Mouse (Mus musculus) MEL (cell line): Measurements from ENCODE around the gene Gm11273. TPM values are rescaled to one million over a fixed set of nuclear protein-coding genes. Genes with fewer than 3 reads are reported as not detected.
A peak's percentile ranks its signal among the peaks of the same experiment; 100 is the strongest.

Experiments used
- DNase-seq: peaks from one replicate; pipeline ENCODE4 v3.0.0; 2011; ENCODE audit warnings: low read depth, low spot score
- H3K27ac ChIP-seq: 2 replicates; pipeline ENCODE4 v1.5.1; 2012; ENCODE audit warnings: low read depth, mild to moderate bottlenecking, control low read depth, low read length, moderate library complexity; ENCODE audit not compliant: control insufficient read depth
- H3K27me3 ChIP-seq, 2 experiments: fragments of 150-350 bp in 1 of 2; sonication (generic) in 1 of 2; 2 replicates each; pipeline ENCODE4 v1.6.1; 2012; ENCODE audit warnings: low read length in 2 of 2, mild to moderate bottlenecking in 2 of 2, improper control_type of control experiment in 1 of 2, moderate library complexity in 1 of 2; ENCODE audit not compliant: insufficient read depth in 2 of 2, control insufficient read depth in 1 of 2
- H3K36me3 ChIP-seq, 2 experiments: 2 replicates each; pipeline ENCODE4 v1.6.1; 2012 to 2014; ENCODE audit warnings: low read length in 2 of 2, improper control_type of control experiment in 1 of 2, inconsistent platforms in 1 of 2, mild to moderate bottlenecking in 1 of 2; ENCODE audit not compliant: insufficient read depth in 2 of 2, control insufficient read depth in 1 of 2
- H3K4me1 ChIP-seq, 2 experiments: fragments of 150-350 bp in 1 of 2; sonication (generic) in 1 of 2; 2 replicates each; pipeline ENCODE4 v1.6.1; 2012; ENCODE audit warnings: low read length in 2 of 2, improper control_type of control experiment in 1 of 2, mild to moderate bottlenecking in 1 of 2; ENCODE audit not compliant: insufficient read depth in 2 of 2, control insufficient read depth in 1 of 2
- H3K4me3 ChIP-seq, 2 experiments: fragments of 150-350 bp in 1 of 2; sonication (generic) in 1 of 2; 2 replicates each; pipeline ENCODE4 v1.5.1; 2012; ENCODE audit warnings: low read depth in 2 of 2, low read length in 2 of 2, mild to moderate bottlenecking in 2 of 2, moderate library complexity in 2 of 2, control low read depth in 1 of 2, improper control_type of control experiment in 1 of 2; ENCODE audit not compliant: control insufficient read depth in 1 of 2, insufficient read depth in 1 of 2
- H3K79me2 ChIP-seq: 2 replicates; pipeline ENCODE4 v1.6.1; 2012; ENCODE audit warnings: mild to moderate bottlenecking, low read length, moderate library complexity; ENCODE audit not compliant: control insufficient read depth, poor library complexity, insufficient read depth
- H3K9ac ChIP-seq: 2 replicates; pipeline ENCODE4 v1.6.1; 2012; ENCODE audit warnings: low read depth, mild to moderate bottlenecking, control low read depth, low read length, moderate library complexity; ENCODE audit not compliant: control insufficient read depth, poor library complexity, severe bottlenecking
- H3K9me3 ChIP-seq: fragments of 150-350 bp; sonication (generic); replicated peaks from 2 replicates; pipeline ENCODE4 v1.6.1; 2012; ENCODE audit warnings: mild to moderate bottlenecking, low read length, improper control_type of control experiment, moderate library complexity; ENCODE audit not compliant: insufficient read depth
- BHLHE40 ChIP-seq: IDR thresholded peaks from 2 replicates; pipeline ENCODE4 v1.6.1; 2012; ENCODE audit warnings: low read depth, mild to moderate bottlenecking, inconsistent platforms, low read length, improper control_type of control experiment, borderline replicate concordance
- GATA1 ChIP-seq: IDR thresholded peaks from 2 replicates; pipeline ENCODE4 v1.6.1; 2011; ENCODE audit warnings: low read depth, low read length, improper control_type of control experiment
- HCFC1 ChIP-seq: IDR thresholded peaks from 2 replicates; pipeline ENCODE4 v1.6.1; 2012; ENCODE audit warnings: low read depth, mild to moderate bottlenecking, inconsistent platforms, low read length, improper control_type of control experiment, moderate library complexity
- JUND ChIP-seq: IDR thresholded peaks from 2 replicates; pipeline ENCODE4 v1.6.1; 2011; ENCODE audit warnings: low read depth, mild to moderate bottlenecking, improper control_type of control experiment, low read length
- KAT2A ChIP-seq: conservative IDR thresholded peaks from 2 replicates; pipeline ENCODE4 v1.6.1; 2012; ENCODE audit warnings: low read depth, low read length, improper control_type of control experiment, inconsistent platforms
- MAFK ChIP-seq: IDR thresholded peaks from 2 replicates; pipeline ENCODE4 v1.6.1; 2011; ENCODE audit warnings: low read depth, mild to moderate bottlenecking, low read length, improper control_type of control experiment, borderline replicate concordance
- MAX ChIP-seq: IDR thresholded peaks from 2 replicates; pipeline ENCODE4 v1.6.1; 2011; ENCODE audit warnings: low read length, improper control_type of control experiment
- MAZ ChIP-seq: IDR thresholded peaks from 2 replicates; pipeline ENCODE4 v1.6.1; 2012; ENCODE audit warnings: low read depth, mild to moderate bottlenecking, inconsistent platforms, low read length, improper control_type of control experiment
- MEF2A ChIP-seq: IDR thresholded peaks from 2 replicates; pipeline ENCODE4 v1.6.1; 2014; ENCODE audit warnings: low read depth, mild to moderate bottlenecking, inconsistent platforms, low read length, improper control_type of control experiment; ENCODE audit not compliant: poor library complexity, insufficient replicate concordance, severe bottlenecking; ENCODE audit errors: extremely low read depth
- MXI1 ChIP-seq: IDR thresholded peaks from 2 replicates; pipeline ENCODE4 v1.6.1; 2011; ENCODE audit warnings: mild to moderate bottlenecking, low read depth, low read length, improper control_type of control experiment
- MYB ChIP-seq: IDR thresholded peaks from 2 replicates; pipeline ENCODE4 v1.6.1; 2011; ENCODE audit warnings: mild to moderate bottlenecking, low read depth, low read length, improper control_type of control experiment
- MYC ChIP-seq: IDR thresholded peaks from 2 replicates; pipeline ENCODE4 v1.6.1; 2011; ENCODE audit warnings: low read depth, mild to moderate bottlenecking, low read length, improper control_type of control experiment, moderate library complexity
- NELFE ChIP-seq: IDR thresholded peaks from 2 replicates; pipeline ENCODE4 v1.6.1; 2011; ENCODE audit warnings: low read depth, low read length, improper control_type of control experiment
- NRF1 ChIP-seq: IDR thresholded peaks from 2 replicates; pipeline ENCODE4 v1.6.1; 2014; ENCODE audit warnings: low read depth, mild to moderate bottlenecking, inconsistent platforms, low read length, improper control_type of control experiment, moderate library complexity; ENCODE audit not compliant: poor library complexity, insufficient read depth, severe bottlenecking
- POLR2A ChIP-seq, 2 experiments: IDR thresholded peaks; 2 replicates each; pipeline ENCODE4 v1.6.1; 2011 to 2012; ENCODE audit warnings: low read length in 2 of 2, mild to moderate bottlenecking in 2 of 2, control low read depth in 1 of 2, improper control_type of control experiment in 1 of 2, low read depth in 1 of 2, moderate library complexity in 1 of 2; ENCODE audit not compliant: control insufficient read depth in 1 of 2, insufficient read depth in 1 of 2, poor library complexity in 1 of 2
- POLR2AphosphoS2 ChIP-seq: IDR thresholded peaks from 2 replicates; pipeline ENCODE4 v1.6.1; 2011; ENCODE audit warnings: low read length, improper control_type of control experiment
- POLR2AphosphoS5 ChIP-seq: IDR thresholded peaks from 2 replicates; pipeline ENCODE4 v1.6.1; 2012; ENCODE audit warnings: low read depth, borderline replicate concordance, mild to moderate bottlenecking, inconsistent platforms, low read length, moderate library complexity, mixed read lengths
- SIN3A ChIP-seq: IDR thresholded peaks from 2 replicates; pipeline ENCODE4 v1.6.1; 2012; ENCODE audit warnings: low read length, improper control_type of control experiment, inconsistent platforms
- USF1 ChIP-seq: IDR thresholded peaks from 2 replicates; pipeline ENCODE4 v1.6.1; 2014; ENCODE audit warnings: low read depth, mild to moderate bottlenecking, inconsistent platforms, low read length, improper control_type of control experiment, moderate library complexity
- ZC3H11A ChIP-seq: IDR thresholded peaks from 2 replicates; pipeline ENCODE4 v1.6.1; 2012; ENCODE audit warnings: low read depth, mild to moderate bottlenecking, inconsistent platforms, low read length, improper control_type of control experiment
- ZNF384 ChIP-seq: IDR thresholded peaks from 2 replicates; pipeline ENCODE4 v1.6.1; 2012; ENCODE audit warnings: low read depth, mild to moderate bottlenecking, inconsistent platforms, low read length, improper control_type of control experiment
- polyA plus RNA-seq, 2 experiments: library from polyadenylated mRNA; stranded (reverse) in 1 of 2; unstranded in 1 of 2; fragments of >175 nt in 1 of 2; fragments of >200 nt in 1 of 2; gene quantifications; 2 replicates each; pipeline versions ENCODE4 v1.2.1 to v1.2.4; 2012; ENCODE audit warnings: low replicate concordance in 2 of 2, low read depth in 1 of 2; ENCODE audit not compliant: insufficient read length in 2 of 2, insufficient read depth in 1 of 2, missing spikeins in 1 of 2
- total RNA-seq: library from RNA; depleted of rRNA; stranded (reverse); fragments of 300-350 nt; gene quantifications from 2 replicates; pipeline ENCODE4 v1.2.3, GENCODE M21; 2012

Gm11273 gene
- total and polyA plus RNA-seq, 3 experiments: 32.5 to 306 TPM; not detected in 1

GRCm38 (mm10) chr13:21468061-21469019, 32.9 kb downstream of the Gm11273 start, which contains the start of gene Nkapl:
Gene Nkapl (minus strand): TSS chr13:21468509.
- TF ChIP-seq GATA1: no peak
- no peak for TF ChIP-seq POLR2AphosphoS2
- no peak for TF ChIP-seq SIN3A
- peak; percentile 64 to 68 for TF ChIP-seq POLR2A (IDR thresholded peaks at IDR 0.05; ENCODE audit: control insufficient read depth in 1 of 2, insufficient read depth in 1 of 2, low read depth in 1 of 2, low read length in 2 of 2, poor library complexity in 1 of 2)
- no peak for TF ChIP-seq MXI1
- TF ChIP-seq JUND: no peak
- TF ChIP-seq MYC: no peak
- TF ChIP-seq HCFC1: peak; percentile 16; the same call in 1 of the 2 replicates
- TF ChIP-seq MAX: no peak
- TF ChIP-seq POLR2AphosphoS5: no peak
- TF ChIP-seq ZC3H11A: no peak
- TF ChIP-seq NRF1: peak; percentile 79
- no peak for TF ChIP-seq MAFK
- TF ChIP-seq MYB: no peak
- TF ChIP-seq ZNF384: no peak
- TF ChIP-seq KAT2A: no peak
- peak; percentile 58 for TF ChIP-seq NELFE
- no peak for TF ChIP-seq MEF2A
- no peak for TF ChIP-seq USF1
- TF ChIP-seq BHLHE40: no peak
- no peak for TF ChIP-seq MAZ
- peaks cover 0 to 7% of the 10 kb centered on the region in 2 experiments; a peak in 2 of 4 replicates for H3K4me1 ChIP-seq

More at GRCm38 (mm10) chr13:21468061-21469019, 32.9 kb downstream of the Gm11273 start, which contains the start of gene Nkapl:
- H3K9me3 ChIP-seq: no peaks in the 10 kb centered on the region
- H3K79me2 ChIP-seq: no peaks in the 10 kb centered on the region
- peak within 1 kb of the TSS; percentile 57 for H3K9ac ChIP-seq
- H3K36me3 ChIP-seq: peaks cover 0 to 7% of the 10 kb centered on the region in 2 experiments; a peak in 2 of 4 replicates
- peak within 1 kb of the TSS; percentile 6; the same call in 1 of the 2 replicates for H3K27ac ChIP-seq
- peak; percentile 87 for DNase-seq
- peaks cover 0 to 3% of the 10 kb centered on the region in 2 experiments; a peak in 3 of 4 replicates for H3K27me3 ChIP-seq
- peak within 1 kb of the TSS; percentile 31 to 62 for H3K4me3 ChIP-seq
